Mouse (Mus musculus): Measurements from ENCODE around the gene Cep170b.

The Cep170b gene

GRCm38 (mm10) chr12:112702374-112703320 lies 17.6 kb upstream of the Cep170b start:
- no peak for DNase-seq (ENCODE audit: low spot score in 2 of 2)

GRCm38 (mm10) chr12:112706704-112707572 lies 13.3 kb upstream of the Cep170b start:
- peak; percentile 83 to 91 for DNase-seq (ENCODE audit: low spot score in 2 of 2)

GRCm38 (mm10) chr12:112707573-112707869 lies 12.7 kb upstream of the Cep170b start:
- no peak for DNase-seq (ENCODE audit: low spot score in 2 of 2)

GRCm38 (mm10) chr12:112713984-112714383 lies 6.3 kb upstream of the Cep170b start:
- no peak for DNase-seq (ENCODE audit: low spot score in 2 of 2)

- no peak for DNase-seq (ENCODE audit: low spot score in 2 of 2)
Observed at GRCm38 (mm10) chr12:112717140-112717539, 3.1 kb upstream of the Cep170b start.

- no peak for DNase-seq (ENCODE audit: low spot score in 2 of 2)
Observed at GRCm38 (mm10) chr12:112718995-112719394, 1.3 kb upstream of the Cep170b start.

GRCm38 (mm10) chr12:112720890-112721423 lies 702 bp downstream of the Cep170b start:
- no peak for DNase-seq (ENCODE audit: low spot score in 2 of 2)

- DNase-seq (ENCODE audit: low spot score in 2 of 2): peak; percentile 58 to 65
Observed at GRCm38 (mm10) chr12:112721424-112722239, 1.4 kb downstream of the Cep170b start.

- peak; percentile 72 to 76 for DNase-seq (ENCODE audit: low spot score in 2 of 2)
Observed at GRCm38 (mm10) chr12:112722240-112723027, 2.2 kb downstream of the Cep170b start.

- DNase-seq (ENCODE audit: low spot score in 2 of 2): no peak
Observed at GRCm38 (mm10) chr12:112723028-112723330, 2.7 kb downstream of the Cep170b start.

- no peak for DNase-seq (ENCODE audit: low spot score in 2 of 2)
Observed at GRCm38 (mm10) chr12:112723445-112723844, 3.2 kb downstream of the Cep170b start.

GRCm38 (mm10) chr12:112724077-112724805 lies 4.0 kb downstream of the Cep170b start:
- DNase-seq (ENCODE audit: low spot score in 2 of 2): peak in 1 of 2 experiments; percentile 62

GRCm38 (mm10) chr12:112727801-112728200 lies 7.5 kb downstream of the Cep170b start:
- DNase-seq (ENCODE audit: low spot score in 2 of 2): no peak

- peak in 1 of 2 experiments; percentile 45 for DNase-seq (ENCODE audit: low spot score in 2 of 2)
Observed at GRCm38 (mm10) chr12:112730808-112731207, 10.6 kb downstream of the Cep170b start.

GRCm38 (mm10) chr12:112732591-112732990 lies 12.3 kb downstream of the Cep170b start:
- no peak for DNase-seq (ENCODE audit: low spot score in 2 of 2)

GRCm38 (mm10) chr12:112734108-112734820 lies 14.0 kb downstream of the Cep170b start:
- no peak for DNase-seq (ENCODE audit: low spot score in 2 of 2)

GRCm38 (mm10) chr12:112734881-112735655 lies 14.8 kb downstream of the Cep170b start:
- DNase-seq (ENCODE audit: low spot score in 2 of 2): no peak

- no peak for DNase-seq (ENCODE audit: low spot score in 2 of 2)
Observed at GRCm38 (mm10) chr12:112735896-112736635, 15.8 kb downstream of the Cep170b start.

Measured in urinary bladder, adult 18-20 months (tissue).